ENCODE assay signal across 10 mouse cellular contexts in genomic region chr2:4474539-4474937, GRCm38 (mm10).
A peak's percentile ranks its signal among the peaks of the same experiment; 100 is the strongest.
DNase-seq lines count a peak whose midpoint lies in the region; ATAC-seq and TF ChIP-seq lines count a peak whose summit lies in the region.
"Had no signal": no experiment of that assay in that cellular context is flagged by ENCODE, and none has a peak within 500 bp of the region (broad histone marks: within the 10 kb centered on the region; RNA-seq: fewer than 3 reads in every experiment).

No protein-coding gene starts in this region.

- H3K4me3 ChIP-seq in kidney, adult 2 months (ENCODE audit: insufficient read depth, low read depth, low read length), result no peak overlapping the region
- no peak overlapping the region for H3K4me3 ChIP-seq in forebrain, embryonic 16.5 days (replicated peaks; ENCODE audit: low read length)
- H3K4me3 ChIP-seq in limb, embryonic 15.5 days, result no peak overlapping the region
- H3K4me3 ChIP-seq: liver, embryonic 15.5 days; myocyte had no signal

- H3K36me3 ChIP-seq in kidney, adult 2 months (ENCODE audit: control insufficient read depth, insufficient read depth, low read length), result no peaks in the 10 kb centered on the region
- 0 out of 2 replicates have a peak, but pooled peaks cover 3% of the 10 kb centered on the region for H3K36me3 ChIP-seq in forebrain, embryonic 16.5 days (ENCODE audit: control insufficient read depth, insufficient read depth)
- no peaks in the 10 kb centered on the region for H3K36me3 ChIP-seq in limb, embryonic 15.5 days
- H3K36me3 ChIP-seq: liver, embryonic 15.5 days had no signal

- H3K4me2 ChIP-seq in forebrain, embryonic 16.5 days (ENCODE audit: low read length), result no peak overlapping the region
- no peak overlapping the region for H3K4me2 ChIP-seq in limb, embryonic 15.5 days
- H3K4me2 ChIP-seq: liver, embryonic 15.5 days had no signal

- H3K27ac ChIP-seq in kidney, adult 2 months (ENCODE audit: insufficient read depth, low read depth, low read length), result 0 out of 2 replicates have a peak overlapping the region, but pooled peaks have one; percentile 55
- H3K27ac ChIP-seq in forebrain, embryonic 16.5 days (ENCODE audit: low read length), result peak overlapping the region; percentile 33
- peak overlapping the region; percentile 40; the same call in 1 of the 2 replicates for H3K27ac ChIP-seq in limb, embryonic 15.5 days
- H3K27ac ChIP-seq: liver, embryonic 15.5 days had no signal

- H3K9ac ChIP-seq in forebrain, embryonic 16.5 days (replicated peaks; ENCODE audit: low read depth, low read length), result no peak overlapping the region
- no peak overlapping the region for H3K9ac ChIP-seq in limb, embryonic 15.5 days
- H3K9ac ChIP-seq: liver, embryonic 15.5 days had no signal

- DNase-seq in cerebellum, postnatal 10 days, result peak; percentile 51 to 60
- no peak for DNase-seq in cerebellum, adult 9-10 months
- peak; percentile 32 for DNase-seq in kidney, adult 2 months
- DNase-seq in kidney, postnatal 4 days, result no peak
- no peak for DNase-seq in layer of hippocampus, postnatal 25 days (ENCODE audit: extremely low spot score in 1 of 2, low spot score in 1 of 2)

- H3K27me3 ChIP-seq in kidney, adult 2 months (replicated peaks; ENCODE audit: control insufficient read depth, insufficient read depth, low read length), result no peaks in the 10 kb centered on the region
- no peaks in the 10 kb centered on the region for H3K27me3 ChIP-seq in forebrain, embryonic 16.5 days (replicated peaks; ENCODE audit: control insufficient read depth, insufficient read depth, low read length)
- no peaks in the 10 kb centered on the region for H3K27me3 ChIP-seq in limb, embryonic 15.5 days
- H3K27me3 ChIP-seq: liver, embryonic 15.5 days had no signal

- TF ChIP-seq POLR2A in kidney, adult 2 months (IDR thresholded peaks at IDR 0.05; ENCODE audit: low read depth, low read length), result no peak

- no peak for TF ChIP-seq CTCF in kidney, adult 2 months (conservative IDR thresholded peaks at IDR 0.05; ENCODE audit: insufficient read depth, insufficient read length, low read depth, low read length)

- peak; percentile 34; the same call in 1 of the 2 replicates for ATAC-seq in forebrain, embryonic 16.5 days
- no peak for ATAC-seq in limb, embryonic 15.5 days (ENCODE audit: insufficient number of reproducible peaks, low FRiP score, low TSS enrichment, low read depth)
- ATAC-seq in monocyte, adult 5-6 weeks (replicated peaks; ENCODE audit: insufficient number of reproducible peaks, low FRiP score, low TSS enrichment, poor library complexity, severe bottlenecking), result no peak

- H3K9me3 ChIP-seq in forebrain, embryonic 16.5 days (ENCODE audit: control insufficient read depth, low read length), result no peaks in the 10 kb centered on the region
- no peaks in the 10 kb centered on the region for H3K9me3 ChIP-seq in limb, embryonic 15.5 days
- H3K9me3 ChIP-seq: liver, embryonic 15.5 days had no signal

- H3K4me1 ChIP-seq in kidney, adult 2 months (ENCODE audit: control insufficient read depth, insufficient read depth, low read length), result peaks cover 3% of the 10 kb centered on the region; the same call in 1 of the 2 replicates
- H3K4me1 ChIP-seq in forebrain, embryonic 16.5 days (replicated peaks; ENCODE audit: control insufficient read depth, insufficient read depth, low read length), result peaks cover 16% of the 10 kb centered on the region
- H3K4me1 ChIP-seq in limb, embryonic 15.5 days, result peaks cover 32% of the 10 kb centered on the region
- H3K4me1 ChIP-seq: liver, embryonic 15.5 days had no signal

Comparison
In these comparisons a context has a peak if more than half of its experiments do, and no peak if none do; other contexts are left out.
1. DNase-seq: peak in cerebellum, postnatal 10 days (2 of 2) and kidney, adult 2 months (single experiment); none in cerebellum, adult 9-10 months (single experiment), kidney, postnatal 4 days (0 of 2) and layer of hippocampus, postnatal 25 days (0 of 2).
2. Peak in every context shown above with its lines, with median percentiles within 50 percentile points of each other: H3K27ac ChIP-seq.